Mouse (Mus musculus) natural killer cell, adult 2 months (primary cell): ENCODE data around the gene Rad50.

Source experiments
- DNase-seq, 2 experiments: peaks; one replicate each; pipeline ENCODE4 v3.0.0; 2022; ENCODE audit warnings: low spot score in 2 of 2

The Rad50 gene

GRCm38 (mm10) chr11:53633644-53634043, 73.5 kb downstream of the Rad50 start:
- no peak for DNase-seq

GRCm38 (mm10) chr11:53632122-53632733, 74.9 kb downstream of the Rad50 start:
- no peak for DNase-seq

- peak; percentile 68 to 69 for DNase-seq
These were observed 79.3 kb downstream of the Rad50 start for GRCm38 (mm10) chr11:53627859-53628258.

GRCm38 (mm10) chr11:53626802-53627373, 80.2 kb downstream of the Rad50 start:
- DNase-seq, result peak in 1 of 2 experiments; percentile 30

- no peak for DNase-seq
These were observed 83.0 kb downstream of the Rad50 start for GRCm38 (mm10) chr11:53624124-53624523.

GRCm38 (mm10) chr11:53623573-53623972, 83.5 kb downstream of the Rad50 start:
- DNase-seq, result no peak

- no peak for DNase-seq
These were observed 84.7 kb downstream of the Rad50 start for GRCm38 (mm10) chr11:53622440-53622806.

GRCm38 (mm10) chr11:53621582-53622439, 85.3 kb downstream of the Rad50 start:
- DNase-seq, result no peak

GRCm38 (mm10) chr11:53620094-53620493, 87.0 kb downstream of the Rad50 start:
- DNase-seq, result no peak

GRCm38 (mm10) chr11:53619428-53619827, 87.7 kb downstream of the Rad50 start:
- no peak for DNase-seq

- no peak for DNase-seq
These were observed 88.4 kb downstream of the Rad50 start, which contains the start of gene Il4 for GRCm38 (mm10) chr11:53618619-53619198. Gene Il4 (minus strand): TSS chr11:53618669.

- DNase-seq, result no peak
These were observed 89.5 kb downstream of the Rad50 start for GRCm38 (mm10) chr11:53617562-53618109.

GRCm38 (mm10) chr11:53616748-53617558, 90.2 kb downstream of the Rad50 start:
- DNase-seq, result no peak

- no peak for DNase-seq
These were observed 91.5 kb downstream of the Rad50 start for GRCm38 (mm10) chr11:53615575-53615974.

GRCm38 (mm10) chr11:53615172-53615571, 91.9 kb downstream of the Rad50 start:
- no peak for DNase-seq

- DNase-seq, result peak; percentile 45 to 70
These were observed 97.4 kb downstream of the Rad50 start for GRCm38 (mm10) chr11:53609672-53610071.

GRCm38 (mm10) chr11:53609231-53609630, 97.9 kb downstream of the Rad50 start:
- DNase-seq, result no peak

GRCm38 (mm10) chr11:53605609-53606008, 101.5 kb downstream of the Rad50 start:
- no peak for DNase-seq

GRCm38 (mm10) chr11:53604983-53605382, 102.1 kb downstream of the Rad50 start:
- no peak for DNase-seq
